Mouse (Mus musculus) liver, embryonic 14.5 days (tissue): ENCODE data around the gene Tmem54. TPM values are rescaled to one million over a fixed set of nuclear protein-coding genes. Genes with fewer than 3 reads are reported as not detected.

ENCODE experiments used
- ATAC-seq: fragments of 200-750 bp; cut with Nextera tagmentation; 2 replicates; pipeline ENCODE4 v1.8.0; 2017; ENCODE audit warnings: moderate number of reproducible peaks, mild to moderate bottlenecking, moderate library complexity; ENCODE audit not compliant: insufficient read depth
- DNase-seq, 3 experiments: peaks; one replicate each; pipeline ENCODE4 v3.0.0-alpha.2; 2012 to 2013; ENCODE audit warnings: low read depth in 3 of 3, low spot score in 3 of 3
- H3K27ac ChIP-seq: fragments of 300-500 bp; sonication (generic); 2 replicates; pipeline ENCODE4 v1.5.1; 2014; ENCODE audit warnings: moderate library complexity, mild to moderate bottlenecking, control low read depth, inconsistent platforms
- H3K27me3 ChIP-seq: fragments of 300-500 bp; sonication (generic); 2 replicates; pipeline ENCODE4 v1.6.1; 2014; ENCODE audit warnings: mild to moderate bottlenecking, low read length, moderate library complexity; ENCODE audit not compliant: control insufficient read depth, insufficient read depth
- H3K36me3 ChIP-seq: fragments of 300-500 bp; sonication (generic); replicated peaks from 2 replicates; pipeline ENCODE4 v1.6.1; 2014; ENCODE audit warnings: low read depth; ENCODE audit not compliant: control insufficient read depth, insufficient read depth
- H3K4me1 ChIP-seq, 2 experiments: fragments of 200-500 bp in 1 of 2; fragments of 300-500 bp in 1 of 2; sonication (generic) in 1 of 2; replicated peaks; 2 replicates each; pipeline ENCODE4 v1.6.1; 2012 to 2014; ENCODE audit warnings: antibody characterized with exemption in 1 of 2, inconsistent platforms in 1 of 2, low read length in 1 of 2; ENCODE audit not compliant: control insufficient read depth in 2 of 2, insufficient read depth in 2 of 2
- H3K4me2 ChIP-seq: fragments of 300-500 bp; sonication (generic); 2 replicates; pipeline ENCODE4 v1.6.1; 2014; ENCODE audit warnings: low read depth, mild to moderate bottlenecking, control low read depth, moderate library complexity
- H3K4me3 ChIP-seq, 2 experiments: fragments of 200-500 bp in 1 of 2; fragments of 300-500 bp in 1 of 2; sonication (generic) in 1 of 2; 2 replicates each; pipeline ENCODE4 v1.5.1; 2012 to 2014; ENCODE audit warnings: low read depth in 2 of 2, low read length in 2 of 2, mild to moderate bottlenecking in 2 of 2, control low read depth in 1 of 2, inconsistent platforms in 1 of 2, moderate library complexity in 1 of 2; ENCODE audit not compliant: insufficient read depth in 1 of 2
- H3K9ac ChIP-seq: fragments of 300-500 bp; sonication (generic); replicated peaks from 2 replicates; pipeline ENCODE4 v1.6.1; 2014; ENCODE audit warnings: mild to moderate bottlenecking, control low read depth, moderate library complexity
- H3K9me3 ChIP-seq: fragments of 300-500 bp; sonication (generic); 2 replicates; pipeline ENCODE4 v1.6.1; 2016; ENCODE audit warnings: low read length, mixed read lengths; ENCODE audit not compliant: control insufficient read depth
- CTCF ChIP-seq: IDR thresholded peaks from 2 replicates; pipeline ENCODE4 v1.5.1; 2016; ENCODE audit warnings: antibody characterized with exemption, low read depth, control low read depth
- EP300 ChIP-seq: IDR thresholded peaks from 2 replicates; pipeline ENCODE4 v1.6.1; 2016; ENCODE audit warnings: antibody characterized with exemption, low read depth
- WGBS: fragments of 180-500 bp; shearing (Covaris S2); extraction: QIAGEN DNeasy Blood & Tissue Kit; methylation state at CpG from one replicate; pipeline ENCODE4 v1.1.7; 2014; ENCODE audit not compliant: insufficient replicate concordance; 5-methylcytosine and 5-hydroxymethylcytosine counted together
- polyA plus RNA-seq, 2 experiments: library from polyadenylated mRNA; depleted of rRNA in 1 of 2; stranded (reverse) in 1 of 2; unstranded in 1 of 2; fragments of >200 nt; fragmentation: Nextera tagmentation in 1 of 2; extraction: Ambion mirVana in 1 of 2; gene quantifications; 2 replicates each; pipeline versions ENCODE4 v1.2.1 to v1.2.3; 2012 to 2014

The Tmem54 gene
- polyA plus RNA-seq, 2 experiments, result 1.1 to 1.2 TPM

DNA sequence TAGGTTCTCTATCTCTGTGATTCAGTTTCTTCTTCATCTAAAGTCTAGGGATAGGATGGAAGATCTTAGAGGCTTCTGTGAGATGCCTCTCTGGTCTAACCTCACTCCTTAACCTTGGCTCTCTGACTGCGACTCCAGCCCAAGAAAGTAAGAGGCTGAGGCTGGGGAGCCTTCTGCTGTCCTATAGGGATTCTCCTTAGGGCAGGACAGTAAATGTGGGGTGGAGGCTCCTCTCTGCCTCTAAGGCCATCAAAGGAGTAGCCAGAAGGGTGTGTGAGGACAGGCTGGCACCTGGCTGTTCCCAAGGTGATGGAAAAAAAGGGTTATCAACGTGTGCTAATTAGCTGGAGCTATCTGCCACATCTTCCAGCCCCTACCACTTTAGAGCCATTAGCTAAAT is 30.3 kb downstream of the Tmem54 start:
- no peak for ATAC-seq
- H3K4me3 ChIP-seq, result no peak overlapping the region
- 39% methylated on average over 2 of the region's 2 CpGs for WGBS
- H3K27me3 ChIP-seq, result peaks cover 46% of the 10 kb centered on the region
- no peaks in the 10 kb centered on the region for H3K36me3 ChIP-seq
- no peak overlapping the region for H3K9ac ChIP-seq
- no peak overlapping the region for H3K4me2 ChIP-seq
- TF ChIP-seq CTCF (no peak), EP300 (no peak)
- H3K27ac ChIP-seq, result no peak overlapping the region
- no peaks in the 10 kb centered on the region for H3K9me3 ChIP-seq
- DNase-seq, result no peak
- peaks cover 18 to 25% of the 10 kb centered on the region in 2 experiments for H3K4me1 ChIP-seq

DNA sequence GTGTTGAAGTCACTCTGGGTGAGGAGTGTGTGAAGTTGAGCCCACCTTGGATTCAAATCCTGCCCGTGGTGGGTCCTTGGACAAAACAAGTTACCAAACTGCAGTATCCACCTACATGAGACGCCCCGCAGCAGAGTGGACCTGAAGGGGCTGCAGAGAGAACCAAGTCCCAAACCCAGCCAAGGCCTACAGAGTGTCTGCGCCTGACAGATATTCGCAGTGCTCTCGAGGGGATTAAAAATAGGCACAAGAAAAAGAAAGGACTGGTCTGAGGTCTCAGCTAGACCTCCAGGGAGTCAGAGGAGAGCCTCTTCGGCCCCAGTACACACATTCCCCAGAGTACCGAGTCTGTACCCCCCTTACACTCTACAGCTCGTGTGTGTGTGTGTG is 30.8 kb downstream of the Tmem54 start:
- ATAC-seq (no peak), DNase-seq (no peak)
- 32% methylated on average over 9 of the region's 9 CpGs for WGBS
- Histone ChIP-seq H3K36me3 (no peaks in the 10 kb centered on the region), H3K4me1 (peaks cover 24 to 31% of the 10 kb centered on the region in 2 experiments), H3K9me3 (no peaks in the 10 kb centered on the region), H3K4me2 (peak overlapping the region; percentile 68), H3K27ac (no peak overlapping the region), H3K9ac (no peak overlapping the region), H3K4me3 (peak overlapping the region; percentile 23 to 56; a peak in 1 of 4 replicates), H3K27me3 (peaks cover 44% of the 10 kb centered on the region)
- no peak for TF ChIP-seq EP300

DNA sequence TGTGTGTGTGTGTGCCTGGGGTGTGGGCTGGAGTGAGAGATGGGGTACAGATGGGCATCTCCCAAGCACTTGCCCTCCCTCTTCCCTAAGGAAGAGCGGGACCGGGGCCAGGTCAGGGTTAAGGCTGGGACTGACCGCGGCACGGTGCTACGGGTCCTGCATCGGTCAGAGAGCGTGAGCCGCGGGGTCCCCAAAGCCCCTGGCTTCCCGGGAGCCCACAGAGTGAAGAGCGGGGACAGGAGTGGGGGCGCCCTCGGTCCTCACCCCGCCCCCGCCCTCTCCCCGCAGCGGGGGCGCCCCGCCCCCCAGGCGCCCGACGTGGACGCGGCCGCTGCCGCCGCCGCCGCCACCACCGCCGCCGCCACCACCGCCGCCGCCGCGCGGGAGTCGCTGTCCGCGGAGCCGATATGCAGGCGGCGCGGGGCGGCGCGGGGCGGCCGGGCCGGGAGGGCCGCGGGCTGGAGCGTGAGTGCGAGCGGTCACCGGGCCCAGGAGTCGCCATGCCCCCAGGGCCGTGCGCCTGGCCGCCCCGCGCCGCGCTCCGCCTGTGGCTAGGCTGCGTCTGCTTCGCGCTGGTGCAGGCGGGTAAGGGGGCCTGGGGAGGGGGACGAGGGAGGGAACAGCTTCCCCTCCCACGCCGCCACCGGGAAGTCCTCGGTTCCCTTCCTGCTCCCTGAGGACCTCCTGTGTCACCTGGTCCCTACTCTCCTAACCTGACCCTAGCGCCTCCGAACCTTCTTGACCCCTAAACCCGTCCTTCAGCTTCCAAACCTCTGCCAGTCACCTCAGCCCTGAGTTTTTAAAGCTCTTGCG is 31.4 kb downstream of the Tmem54 start, which contains the start of gene Fndc5:
Fndc5 (plus strand) TSS at position 421 of the 813 bp plus-strand sequence.
- H3K36me3 ChIP-seq, result no peaks in the 10 kb centered on the region
- peaks cover 38% of the 10 kb centered on the region for H3K27me3 ChIP-seq
- TF ChIP-seq CTCF (no peak), EP300 (no peak)
- DNase-seq, result no peak
- ATAC-seq, result no peak
- H3K4me2 ChIP-seq, result peak within 1 kb of the TSS; percentile 68
- 2% methylated on average over 70 of the region's 80 CpGs for WGBS
- no peak within 1 kb of the TSS for H3K27ac ChIP-seq
- H3K9me3 ChIP-seq, result no peaks in the 10 kb centered on the region
- no peak within 1 kb of the TSS for H3K9ac ChIP-seq
- peak within 1 kb of the TSS; percentile 23 to 56 for H3K4me3 ChIP-seq
- H3K4me1 ChIP-seq, result peaks cover 30 to 37% of the 10 kb centered on the region in 2 experiments

DNA sequence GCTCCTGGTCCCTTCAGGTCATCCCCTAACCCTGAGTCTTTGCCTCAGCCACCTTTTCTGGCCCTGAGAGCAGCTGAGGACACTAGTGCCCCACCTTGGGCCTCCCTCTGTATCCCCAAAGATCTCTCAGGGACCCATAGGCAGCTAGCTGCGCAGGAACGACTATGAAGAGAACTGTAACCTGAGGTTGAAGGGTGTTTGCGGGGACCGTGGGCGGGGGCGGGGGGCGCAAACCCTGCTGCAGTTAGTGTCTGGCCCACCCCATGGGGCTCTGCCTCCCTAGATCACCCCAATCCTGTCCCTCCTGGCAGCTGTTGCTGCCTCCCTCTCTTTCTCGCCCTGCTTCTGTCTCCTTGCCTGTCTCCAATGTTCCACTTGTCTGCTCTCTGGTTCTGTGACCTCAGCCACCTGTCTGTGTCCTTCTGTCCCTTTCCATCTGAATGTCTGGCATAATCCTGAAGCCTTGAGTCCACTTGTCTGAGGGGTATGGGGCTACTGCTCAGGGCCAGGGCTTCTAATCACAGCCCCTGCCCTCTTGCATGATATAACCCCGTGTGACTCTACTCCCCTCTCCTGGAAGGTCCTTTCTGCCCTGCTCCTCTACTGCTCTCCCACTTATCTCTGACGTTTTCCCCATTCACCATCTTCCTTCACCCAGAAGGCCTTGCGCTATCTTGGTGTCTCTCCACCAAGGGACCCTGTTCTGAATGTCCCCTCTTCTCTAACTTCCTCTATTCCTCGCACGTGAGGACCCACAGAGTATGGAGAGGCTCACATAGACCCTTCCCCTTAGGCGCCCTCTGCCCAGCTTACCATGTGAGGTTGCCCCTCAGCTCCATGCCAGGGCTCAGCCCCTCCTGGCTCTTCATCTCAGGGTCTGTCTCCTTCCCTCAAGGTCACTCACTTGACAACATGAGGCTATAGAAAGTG is 32.3 kb downstream of the Tmem54 start:
- no peak overlapping the region for H3K27ac ChIP-seq
- peaks cover 34% of the 10 kb centered on the region for H3K27me3 ChIP-seq
- H3K4me3 ChIP-seq, result peak overlapping the region; percentile 3 to 56; a peak in 3 of 4 replicates
- H3K4me1 ChIP-seq, result peaks cover 33 to 42% of the 10 kb centered on the region in 2 experiments
- H3K36me3 ChIP-seq, result no peaks in the 10 kb centered on the region
- DNase-seq (no peak), ATAC-seq (no peak)
- peak overlapping the region; percentile 68 for H3K4me2 ChIP-seq
- no peaks in the 10 kb centered on the region for H3K9me3 ChIP-seq
- 38% methylated on average over 13 of the region's 14 CpGs for WGBS
- TF ChIP-seq EP300, result no peak
- no peak for TF ChIP-seq CTCF
- no peak overlapping the region for H3K9ac ChIP-seq

DNA sequence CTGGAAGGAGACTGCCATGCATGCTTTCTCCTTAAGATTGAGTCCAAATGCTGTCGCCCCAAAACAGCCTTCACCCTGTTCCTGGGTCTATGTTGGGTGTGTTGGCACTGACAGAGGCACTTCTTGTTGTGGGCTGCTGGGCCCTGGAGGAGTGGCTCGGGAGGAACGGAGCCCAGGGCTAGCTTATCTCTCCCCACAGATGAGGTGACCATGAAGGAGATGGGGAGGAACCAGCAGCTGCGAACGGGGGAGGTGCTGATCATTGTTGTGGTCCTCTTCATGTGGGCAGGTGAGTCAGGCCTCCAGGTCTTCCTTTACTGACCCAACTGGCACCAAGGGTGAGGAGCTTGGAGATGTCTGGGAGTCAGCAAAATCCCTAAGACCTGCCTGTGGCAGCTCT is 34.3 kb downstream of the Tmem54 start:
- peaks cover 33 to 42% of the 10 kb centered on the region in 2 experiments for H3K4me1 ChIP-seq
- 10% methylated on average over 5 of the region's 5 CpGs for WGBS
- peak overlapping the region; percentile 72 for H3K27ac ChIP-seq
- no peaks in the 10 kb centered on the region for H3K36me3 ChIP-seq
- TF ChIP-seq EP300, result peak; percentile 76
- TF ChIP-seq CTCF, result no peak
- H3K4me2 ChIP-seq, result peak overlapping the region; percentile 48
- DNase-seq, result peak; percentile 75 to 76 (median 75)
- peaks cover 34% of the 10 kb centered on the region for H3K27me3 ChIP-seq
- peak overlapping the region; percentile 49 for H3K9ac ChIP-seq
- H3K4me3 ChIP-seq, result peak overlapping the region; percentile 4 to 11; a peak in 2 of 4 replicates
- peak; percentile 89 for ATAC-seq
- H3K9me3 ChIP-seq, result no peaks in the 10 kb centered on the region
